14 mouse cellular contexts compared by ENCODE assay signal in the genomic region with DNA sequence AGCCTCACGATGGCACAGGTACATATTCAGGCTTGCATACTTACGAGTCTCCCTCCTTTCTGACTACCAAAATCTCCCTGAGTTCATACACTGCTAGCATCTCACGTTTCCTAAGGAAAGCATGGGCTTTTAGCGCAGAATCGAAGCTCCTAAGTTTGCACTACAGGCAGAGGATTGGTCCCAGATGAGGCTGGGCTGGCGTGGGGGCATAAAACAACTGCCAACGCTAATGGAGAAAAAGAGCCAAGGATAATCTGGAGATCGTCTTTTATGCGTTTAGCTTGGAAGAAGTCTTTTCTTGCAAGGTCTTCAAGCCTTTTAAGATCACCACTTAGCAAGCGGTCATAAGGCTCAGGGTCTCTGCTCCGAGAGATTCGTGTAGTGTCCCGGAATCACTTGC. TPM values are rescaled to one million over a fixed set of nuclear protein-coding genes. Genes with fewer than 3 reads are reported as not detected.
DNase-seq lines count a peak whose midpoint lies in the region.
"Had no signal": no experiment of that assay in that cellular context is flagged by ENCODE, and none has a peak within 500 bp of the region (broad histone marks: within the 10 kb centered on the region; RNA-seq: fewer than 3 reads in every experiment).

No protein-coding gene starts in this region.

- intact Hi-C loops in gastrocnemius, postnatal 14 days (cut with DNase I; ENCODE audit: low total_unique reads) = no loop called here

- peak; percentile 36 for DNase-seq in gastrocnemius, adult 18-20 months (ENCODE audit: low spot score)
- DNase-seq in gastrocnemius, adult 8-10 months (ENCODE audit: low spot score in 2 of 2) = no peak
- peak; percentile 23 for DNase-seq in heart, postnatal 4 days
- no peak for DNase-seq in heart, adult 9 months (ENCODE audit: low spot score in 2 of 2)
- peak; percentile 17 for DNase-seq in right cerebral cortex, postnatal 4 days
- DNase-seq in right cerebral cortex, postnatal 10 days (ENCODE audit: low spot score in 2 of 2) = no peak
- peak; percentile 45 for DNase-seq in gastrocnemius, postnatal 14 days
- DNase-seq: cerebellum, adult 2 months; cerebellum, postnatal 25 days; kidney, postnatal 25 days; lung, postnatal 4 days; right cerebral cortex, postnatal 25 days; spleen, adult 18-20 months; thymus, postnatal 14 days had no signal

RNA-seq across cellular contexts. Expression of a gene that starts 39.8 kb away (rescaled TPM):
- total RNA-seq in gastrocnemius, adult 18-20 months (2021) = 1 to 10 TPM; 3.3 to 4.1 TPM
- total RNA-seq in gastrocnemius, adult 8-10 months (2022) = 1 to 10 TPM; 2.9 to 4.3 (median 3.7) TPM
- 10 to 100 TPM; 11.6 to 12.5 TPM for total RNA-seq in heart, postnatal 4 days (2021)
- 1 to 10 TPM; 6.3 to 8.1 TPM for total RNA-seq in gastrocnemius, postnatal 14 days (2021)

Comparison
In these comparisons a context has a peak if more than half of its experiments do, and no peak if none do; other contexts are left out.
1. DNase-seq: peak in gastrocnemius, adult 18-20 months (single experiment), heart, postnatal 4 days (single experiment), right cerebral cortex, postnatal 4 days (single experiment) and gastrocnemius, postnatal 14 days (single experiment); none in gastrocnemius, adult 8-10 months (0 of 2), heart, adult 9 months (0 of 2) and right cerebral cortex, postnatal 10 days (0 of 2).